Mouse (Mus musculus) stomach, embryonic 14.5 days (tissue): Measurements from ENCODE around the gene Ncbp3. TPM values are rescaled to one million over a fixed set of nuclear protein-coding genes. Genes with fewer than 3 reads are reported as not detected.

ENCODE experiments used
- polyA plus RNA-seq: library from polyadenylated mRNA; unstranded; fragments of >200 nt; fragmentation: Nextera tagmentation; extraction: Ambion mirVana; gene quantifications from 2 replicates; pipeline ENCODE4 v1.2.1, GENCODE M21; 2014

Gene Ncbp3
- polyA plus RNA-seq, 1 experiment from 2014 or later = 13.6 TPM

Other genes starting within 250 kb of the Ncbp3 start
- 16.2 and 17.3 TPM in 2 replicates for gene Atp2a3, start 86.6 kb upstream of the Ncbp3 start, polyA plus RNA-seq
- 2.2 and 8.0 TPM in 2 replicates for gene P2rx1, start 48.7 kb upstream of the Ncbp3 start, polyA plus RNA-seq
- gene Camkk1, start 28.8 kb upstream of the Ncbp3 start, polyA plus RNA-seq = 4.3 and 5.0 TPM in 2 replicates
- gene Itgae, start 42.8 kb downstream of the Ncbp3 start, polyA plus RNA-seq = 0.13 and 0.51 TPM in 2 replicates
- gene Haspin, start 90.5 kb downstream of the Ncbp3 start, polyA plus RNA-seq = 13.3 and 14.2 TPM in 2 replicates
- 0.17 and 0.20 TPM in 2 replicates for gene P2rx5, start 112.6 kb downstream of the Ncbp3 start, polyA plus RNA-seq
- 111 and 116 TPM in 2 replicates for gene Emc6, start 129.3 kb downstream of the Ncbp3 start, polyA plus RNA-seq
- gene Tax1bp3, start 129.3 kb downstream of the Ncbp3 start, polyA plus RNA-seq = 241 and 253 TPM in 2 replicates
- gene Ctns, start 151.3 kb downstream of the Ncbp3 start, polyA plus RNA-seq = 20.0 and 20.7 TPM in 2 replicates
- gene Shpk, start 151.7 kb downstream of the Ncbp3 start, polyA plus RNA-seq = 1.8 TPM in 2 replicates
- 0.13 TPM in 1 of 2 replicates, not detected in the other for gene Trpv1, start 186.5 kb downstream of the Ncbp3 start, polyA plus RNA-seq
- gene Trpv3, start 219.6 kb downstream of the Ncbp3 start, polyA plus RNA-seq = 0.12 and 0.42 TPM in 2 replicates